Mouse (Mus musculus) lung, postnatal 4 days (tissue): ENCODE data around the gene Armc5.

Experiments used
- DNase-seq, 2 experiments: peaks; one replicate each; pipeline ENCODE4 v3.0.0; 2021

Armc5 gene

GRCm38 (mm10) chr7:128246496-128247391, 9.6 kb downstream of the Armc5 start, which contains the start of gene Tgfb1i1:
TSS of gene Tgfb1i1 (plus strand) at chr7:128246812.
- DNase-seq: peak; percentile 78 to 88

- peak; percentile 89 to 92 for DNase-seq
Measured at GRCm38 (mm10) chr7:128247443-128247842, 10.3 kb downstream of the Armc5 start.

- peak; percentile 23 to 24 for DNase-seq
Measured at GRCm38 (mm10) chr7:128248081-128249042, 11.2 kb downstream of the Armc5 start.

- DNase-seq: peak in 1 of 2 experiments; percentile 20
Measured at GRCm38 (mm10) chr7:128249998-128250397, 12.9 kb downstream of the Armc5 start.

GRCm38 (mm10) chr7:128251946-128252345, 14.8 kb downstream of the Armc5 start:
- DNase-seq: no peak

GRCm38 (mm10) chr7:128252609-128253008, 15.5 kb downstream of the Armc5 start:
- DNase-seq: peak; percentile 51 to 63

- peak in 1 of 2 experiments; percentile 11 for DNase-seq
Measured at GRCm38 (mm10) chr7:128254978-128255377, 17.8 kb downstream of the Armc5 start.

- DNase-seq: peak in 1 of 2 experiments; percentile 3
Measured at GRCm38 (mm10) chr7:128255757-128256156, 18.6 kb downstream of the Armc5 start.

GRCm38 (mm10) chr7:128256783-128257334, 19.7 kb downstream of the Armc5 start:
- DNase-seq: peak; percentile 44 to 54

GRCm38 (mm10) chr7:128265411-128265810, 28.3 kb downstream of the Armc5 start, which contains the start of gene Slc5a2:
TSS of gene Slc5a2 (plus strand) at chr7:128265657.
- peak in 1 of 2 experiments; percentile 10 for DNase-seq

GRCm38 (mm10) chr7:128266056-128266455, 28.9 kb downstream of the Armc5 start:
- DNase-seq: no peak

- DNase-seq: peak in 1 of 2 experiments; percentile 16
Measured at GRCm38 (mm10) chr7:128267391-128267790, 30.2 kb downstream of the Armc5 start.

- peak in 1 of 2 experiments; percentile 14 for DNase-seq
Measured at GRCm38 (mm10) chr7:128267813-128268212, 30.7 kb downstream of the Armc5 start.

- peak in 1 of 2 experiments; percentile 23 for DNase-seq
Measured at GRCm38 (mm10) chr7:128270431-128270850, 33.3 kb downstream of the Armc5 start.

GRCm38 (mm10) chr7:128271496-128271895, 34.4 kb downstream of the Armc5 start:
- DNase-seq: peak in 1 of 2 experiments; percentile 15

GRCm38 (mm10) chr7:128276051-128276450, 38.9 kb downstream of the Armc5 start:
- DNase-seq: peak in 1 of 2 experiments; percentile 19

- DNase-seq: no peak
Measured at GRCm38 (mm10) chr7:128279750-128280149, 42.6 kb downstream of the Armc5 start.

- DNase-seq: peak in 1 of 2 experiments; percentile 2
Measured at GRCm38 (mm10) chr7:128281765-128282164, 44.6 kb downstream of the Armc5 start.

GRCm38 (mm10) chr7:128282532-128283244, 45.5 kb downstream of the Armc5 start:
- DNase-seq: peak in 1 of 2 experiments; percentile 36

- peak in 1 of 2 experiments; percentile 4 for DNase-seq
Measured at GRCm38 (mm10) chr7:128284047-128284446, 46.9 kb downstream of the Armc5 start.

GRCm38 (mm10) chr7:128285060-128285459, 47.9 kb downstream of the Armc5 start:
- peak in 1 of 2 experiments; percentile 19 for DNase-seq
